Mouse (Mus musculus): ENCODE results near the gene Selplg.

The Selplg gene

GRCm38 (mm10) chr5:113771213-113772162, 61.0 kb downstream of the Selplg start:
- DNase-seq (ENCODE audit: low read depth, low spot score): peak; percentile 82

DNA sequence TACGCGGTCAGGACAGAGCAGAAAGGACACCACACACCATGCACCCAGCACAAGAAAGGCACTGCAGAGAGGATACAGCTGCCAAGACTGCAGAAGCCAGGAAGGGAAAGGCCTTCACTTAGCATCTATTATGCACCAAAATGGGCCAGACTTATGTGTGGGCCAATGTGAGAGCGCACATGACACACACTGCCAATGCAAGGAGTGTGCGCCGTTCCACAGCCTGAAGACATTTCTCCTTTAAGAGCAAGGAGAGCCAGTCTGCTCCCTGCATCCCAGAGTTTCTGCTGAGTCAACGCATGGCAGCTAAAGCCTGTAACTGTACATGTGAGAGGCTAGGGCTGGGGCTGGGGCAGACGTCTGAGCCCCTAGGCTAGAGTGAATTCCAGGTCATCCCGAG, 63.6 kb downstream of the Selplg start:
- DNase-seq (ENCODE audit: low read depth, low spot score): no peak
